Mouse (Mus musculus): ENCODE results near the gene Lcn6. TPM values are rescaled to one million over a fixed set of nuclear protein-coding genes. Genes with fewer than 3 reads are reported as not detected.

Gene Lcn6
- not detected in 2 replicates for polyA plus RNA-seq (2012; rRNA removed)

GRCm38 (mm10) chr2:25676486-25676885 lies at the start of gene Lcn6:
Gene Lcn6 (plus strand): TSS chr2:25676786.

GRCm38 (mm10) chr2:25627811-25628210 lies 48.8 kb upstream of the Lcn6 start, which contains the start of gene Fcna:
Gene Fcna (minus strand): TSS chr2:25628030.

GRCm38 (mm10) chr2:25652902-25653301 lies 23.7 kb upstream of the Lcn6 start, which contains the start of gene Lcn8:
Gene Lcn8 (plus strand): TSS chr2:25653120.

GRCm38 (mm10) chr2:25657652-25658051 lies 18.9 kb upstream of the Lcn6 start, which contains the start of gene Lcn5:
Gene Lcn5 (plus strand): TSS chr2:25657952.

GRCm38 (mm10) chr2:25682426-25682825 lies 5.8 kb downstream of the Lcn6 start, which contains the start of gene Lcn10:
Gene Lcn10 (plus strand): TSS chr2:25682726.

GRCm38 (mm10) chr2:25699743-25700142 lies 23.2 kb downstream of the Lcn6 start, which contains the start of gene Obp2a:
Gene Obp2a (plus strand): TSS chr2:25700043.

GRCm38 (mm10) chr2:25706643-25707481 lies 30.3 kb downstream of the Lcn6 start, which contains the start of gene Bmyc:
Gene Bmyc (plus strand): TSS chr2:25706739.

Other genes starting within 250 kb of the Lcn6 start
- gene Abca2, start 248.1 kb upstream of the Lcn6 start, polyA plus RNA-seq (2012; rRNA removed), result 15.7 and 15.9 TPM in 2 replicates
- 0.16 and 0.36 TPM in 2 replicates for gene Clic3, start 219.9 kb upstream of the Lcn6 start, polyA plus RNA-seq (2012; rRNA removed)
- gene Paxx, start 215.7 kb upstream of the Lcn6 start, polyA plus RNA-seq (2012; rRNA removed), result 23.7 and 35.7 TPM in 2 replicates
- 0.34 and 0.41 TPM in 2 replicates for gene Ptgds, start 206.7 kb upstream of the Lcn6 start, polyA plus RNA-seq (2012; rRNA removed)
- gene Lcn12, start 182.9 kb upstream of the Lcn6 start, polyA plus RNA-seq (2012; rRNA removed), result not detected in 2 replicates
- gene Fbxw5, start 176.0 kb upstream of the Lcn6 start, polyA plus RNA-seq (2012; rRNA removed), result 27.8 and 30.7 TPM in 2 replicates
- 3.8 and 4.0 TPM in 2 replicates for gene C8g, start 175.1 kb upstream of the Lcn6 start, polyA plus RNA-seq (2012; rRNA removed)
- gene Traf2, start 129.8 kb upstream of the Lcn6 start, polyA plus RNA-seq (2012; rRNA removed), result 16.0 and 18.2 TPM in 2 replicates
- 165 and 237 TPM in 2 replicates for gene Edf1, start 118.9 kb upstream of the Lcn6 start, polyA plus RNA-seq (2012; rRNA removed)
- gene Mamdc4, start 101.9 kb upstream of the Lcn6 start, polyA plus RNA-seq (2012; rRNA removed), result 8.2 and 8.8 TPM in 2 replicates
- 154 and 192 TPM in 2 replicates for gene Phpt1, start 101.6 kb upstream of the Lcn6 start, polyA plus RNA-seq (2012; rRNA removed)
- gene Ajm1, start 95.0 kb upstream of the Lcn6 start, polyA plus RNA-seq (2012; rRNA removed), result 1.2 and 1.4 TPM in 2 replicates
- gene Rabl6, start 68.3 kb upstream of the Lcn6 start, polyA plus RNA-seq (2012; rRNA removed), result 88.7 and 111 TPM in 2 replicates
- not detected in 2 replicates for gene Ccdc183, start 59.1 kb upstream of the Lcn6 start, polyA plus RNA-seq (2012; rRNA removed)
- 9.4 and 18.8 TPM in 2 replicates for gene Tmem141, start 54.8 kb upstream of the Lcn6 start, polyA plus RNA-seq (2012; rRNA removed)
- gene Fcna, start 48.8 kb upstream of the Lcn6 start, polyA plus RNA-seq (2012; rRNA removed), result 1.5 and 3.7 TPM in 2 replicates
- gene Lcn8, start 23.7 kb upstream of the Lcn6 start, polyA plus RNA-seq (2012; rRNA removed), result not detected in 2 replicates
- not detected in 2 replicates for gene Lcn5, start 18.8 kb upstream of the Lcn6 start, polyA plus RNA-seq (2012; rRNA removed)
- gene Lcn10, start 5.9 kb downstream of the Lcn6 start, polyA plus RNA-seq (2012; rRNA removed), result not detected in 2 replicates
- gene Obp2a, start 23.3 kb downstream of the Lcn6 start, polyA plus RNA-seq (2012; rRNA removed), result not detected in 2 replicates
- gene Bmyc, start 30.0 kb downstream of the Lcn6 start, polyA plus RNA-seq (2012; rRNA removed), result 37.1 and 43.2 TPM in 2 replicates
- gene Obp2b, start 60.2 kb downstream of the Lcn6 start, polyA plus RNA-seq (2012; rRNA removed), result not detected in 2 replicates
- gene Lcn3, start 88.8 kb downstream of the Lcn6 start, polyA plus RNA-seq (2012; rRNA removed), result not detected in 2 replicates
- not detected in 2 replicates for gene Lcn11, start 100.2 kb downstream of the Lcn6 start, polyA plus RNA-seq (2012; rRNA removed)
- not detected in 2 replicates for gene Gm13539, start 105.5 kb downstream of the Lcn6 start, polyA plus RNA-seq (2012; rRNA removed)
- gene Glt6d1, start 139.1 kb downstream of the Lcn6 start, polyA plus RNA-seq (2012; rRNA removed), result not detected in 2 replicates
- not detected in 2 replicates for gene Lcn9, start 146.4 kb downstream of the Lcn6 start, polyA plus RNA-seq (2012; rRNA removed)
- gene Sohlh1, start 170.5 kb downstream of the Lcn6 start, polyA plus RNA-seq (2012; rRNA removed), result not detected in 2 replicates
- 3.7 and 5.5 TPM in 2 replicates for gene Kcnt1, start 186.9 kb downstream of the Lcn6 start, polyA plus RNA-seq (2012; rRNA removed)

Data from central nervous system, embryonic 11.5 days (tissue).